Mouse (Mus musculus) left cerebral cortex, postnatal 10 days (tissue): ENCODE data around the gene Sptbn1. TPM values are rescaled to one million over a fixed set of nuclear protein-coding genes. Genes with fewer than 3 reads are reported as not detected.

Source experiments
- DNase-seq, 2 experiments: peaks; one replicate each; pipeline ENCODE4 v3.0.0; 2021 to 2022; ENCODE audit warnings: low spot score in 2 of 2, mixed read lengths in 1 of 2; ENCODE audit errors: extremely low spot score in 1 of 2
- intact Hi-C: fragments of 180-260 bp; cut with DNase I; formaldehyde crosslinking; loops from one replicate; pipeline ENCODE4 v1.15.1; 2025
- total RNA-seq, 2 experiments: library from RNA; stranded (reverse); gene quantifications; 2 replicates each; pipeline ENCODE4 v1.2.3; 2021

The Sptbn1 gene
- total RNA-seq, 2 experiments from 2014 or later, result 780 to 786 TPM

DNA sequence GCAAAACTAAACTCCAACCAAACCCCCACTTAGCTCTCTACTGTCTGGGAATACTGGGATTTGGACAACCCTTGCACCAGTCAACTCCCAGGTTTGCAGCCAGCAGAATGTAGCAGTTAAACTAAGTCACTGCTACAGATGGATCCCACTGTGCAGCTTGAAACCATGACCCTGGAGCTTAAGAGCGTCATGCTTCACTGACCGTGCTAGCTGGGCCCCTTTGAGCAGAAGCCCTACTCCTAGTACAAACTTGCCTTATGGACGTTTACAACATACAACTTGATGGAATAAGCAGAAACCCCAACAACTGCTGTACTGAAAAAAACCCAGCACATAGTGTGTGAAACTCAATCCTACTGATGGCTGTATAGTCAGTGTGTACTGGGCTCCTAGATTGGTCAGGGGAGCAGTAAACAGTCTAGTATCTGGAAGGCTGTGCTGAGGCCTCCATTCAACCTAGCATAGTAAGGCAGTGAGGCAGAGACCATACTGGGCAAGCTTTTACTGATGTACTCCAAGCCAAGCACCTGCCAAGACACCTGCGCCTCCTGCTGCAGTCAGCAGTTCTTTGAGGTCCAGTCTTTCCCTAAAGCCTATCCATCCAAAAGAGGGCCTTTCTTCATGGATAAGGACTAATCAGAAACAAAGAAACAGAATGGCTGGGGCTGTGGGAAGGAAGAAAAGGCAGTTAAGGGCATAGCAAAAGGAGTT lies 108.3 kb downstream of the Sptbn1 start:
- intact Hi-C loops, result loop anchor here (5.0 to 10.0 kb wide), 2 partner anchors 105 to 498 kb away; partner anchors contain the start of gene Sptbn1
- no peak for DNase-seq

DNA sequence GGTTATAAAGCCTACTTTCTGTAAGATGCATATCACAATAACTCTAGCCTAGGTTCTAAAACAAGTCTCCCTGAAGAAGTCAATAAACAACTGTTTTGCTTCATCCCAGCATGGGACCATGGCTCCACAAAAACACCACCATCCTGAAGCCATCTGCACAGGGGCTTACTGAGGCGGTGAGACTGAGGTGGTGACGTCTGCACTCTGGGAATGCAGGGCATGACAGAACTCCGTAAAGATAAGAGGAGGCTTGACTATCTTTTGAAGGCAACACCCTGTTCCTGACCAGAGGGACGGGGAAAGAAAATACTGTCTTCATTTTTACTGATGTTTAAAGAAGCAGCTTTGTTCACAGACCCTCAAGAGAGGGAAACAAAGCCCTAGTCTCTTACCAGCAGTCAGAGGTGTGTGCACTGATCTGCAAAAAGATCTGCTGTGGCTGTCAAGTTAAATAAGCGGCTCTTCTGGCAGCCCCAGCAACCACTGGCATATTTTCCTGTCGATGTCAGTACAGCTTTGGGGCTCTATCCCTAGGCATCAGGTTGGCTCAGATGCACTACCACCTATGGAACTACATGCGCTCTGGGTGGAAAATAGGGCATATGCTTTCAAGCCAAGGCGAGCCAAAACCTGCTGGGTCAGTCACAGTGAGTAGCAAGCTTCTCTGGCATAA lies 109.8 kb downstream of the Sptbn1 start:
- intact Hi-C loops, result loop anchor here (5.0 to 10.0 kb wide), 2 partner anchors 107 to 499 kb away; partner anchors contain the start of gene Sptbn1
- DNase-seq, result no peak

DNA sequence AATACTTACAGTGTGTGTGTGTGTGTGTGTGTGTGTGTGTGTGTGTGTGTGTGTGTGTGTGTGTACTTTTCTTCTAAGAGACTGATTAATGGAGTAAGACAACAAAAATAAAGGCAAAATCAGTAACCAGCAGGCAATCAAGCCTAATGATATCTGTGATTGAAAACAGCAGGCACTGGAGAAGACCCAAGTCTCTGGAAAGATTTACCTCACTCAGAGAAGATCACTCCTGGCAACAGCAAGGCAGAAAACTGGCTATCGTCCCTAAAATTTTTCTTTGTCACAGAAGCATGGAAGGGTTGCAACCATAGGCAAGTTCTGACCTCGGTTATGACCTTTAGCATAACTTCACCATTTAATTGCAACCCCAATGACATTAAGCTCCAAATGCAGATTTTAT lies 112.1 kb downstream of the Sptbn1 start:
- DNase-seq, result no peak
- intact Hi-C loops, result loop anchor here (5.0 to 10.0 kb wide), 2 partner anchors 109 to 501 kb away; partner anchors contain the start of gene Sptbn1

DNA sequence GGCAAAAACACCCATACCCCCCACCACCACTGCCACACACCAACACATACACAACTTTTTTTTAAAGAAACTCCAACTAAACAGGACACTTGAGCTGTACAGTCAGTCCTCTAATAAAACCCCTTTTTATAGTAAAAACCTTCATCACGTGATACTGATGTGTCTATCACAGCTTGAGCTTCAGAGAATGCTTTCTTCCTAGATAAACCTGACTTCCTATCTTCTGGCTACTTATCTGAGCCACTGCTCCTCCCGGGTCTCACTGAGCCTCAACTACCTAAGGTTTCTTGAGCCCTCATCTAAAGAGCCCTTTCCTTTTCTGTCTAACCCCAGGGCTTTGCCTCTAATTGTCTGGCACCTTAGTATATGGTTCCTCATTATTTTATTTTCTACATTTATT lies 113.0 kb downstream of the Sptbn1 start:
- intact Hi-C loops, result loop anchor here (5.0 to 10.0 kb wide), 2 partner anchors 110 to 502 kb away; partner anchors contain the start of gene Sptbn1
- no peak for DNase-seq

DNA sequence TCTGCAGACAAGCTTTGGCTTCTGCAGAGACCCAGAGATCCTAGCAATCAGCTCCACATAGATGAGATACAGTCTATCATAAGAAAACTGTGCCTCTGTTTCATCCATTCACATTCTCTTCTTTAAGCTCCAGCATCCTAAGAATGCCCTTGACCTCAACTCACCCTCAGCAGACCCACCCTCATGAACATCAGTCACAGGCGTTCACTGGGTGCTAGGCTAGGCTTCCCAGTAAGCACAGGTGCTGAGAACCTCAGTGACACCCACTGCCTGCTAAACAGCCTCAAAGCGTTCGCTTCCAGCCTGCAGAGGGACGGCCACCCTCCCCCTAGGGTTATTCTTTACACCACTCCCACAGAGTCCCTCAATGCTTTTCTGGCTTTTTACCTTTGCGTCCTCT lies 119.1 kb downstream of the Sptbn1 start:
- no peak for DNase-seq
- intact Hi-C loops, result no loop called here

DNA sequence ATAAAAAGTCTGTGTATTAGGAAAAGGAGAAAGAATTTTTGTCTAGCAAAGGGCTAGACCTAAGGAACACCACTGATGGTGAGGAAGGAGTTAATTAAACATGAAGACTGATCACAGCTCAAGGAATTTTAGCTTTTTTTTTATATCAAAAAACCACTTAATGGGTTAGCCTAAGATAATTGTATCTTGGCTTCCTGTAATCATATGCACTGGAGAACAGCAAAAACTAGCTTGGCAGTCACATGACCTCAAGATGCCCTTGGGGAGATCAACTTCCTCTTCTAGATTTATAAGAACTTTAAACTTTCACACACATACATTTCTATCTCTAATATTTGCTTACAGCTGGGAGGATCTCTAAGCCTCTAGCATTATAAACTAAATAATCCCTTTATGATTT lies 119.6 kb downstream of the Sptbn1 start:
- intact Hi-C loops, result no loop called here
- DNase-seq, result no peak

DNA sequence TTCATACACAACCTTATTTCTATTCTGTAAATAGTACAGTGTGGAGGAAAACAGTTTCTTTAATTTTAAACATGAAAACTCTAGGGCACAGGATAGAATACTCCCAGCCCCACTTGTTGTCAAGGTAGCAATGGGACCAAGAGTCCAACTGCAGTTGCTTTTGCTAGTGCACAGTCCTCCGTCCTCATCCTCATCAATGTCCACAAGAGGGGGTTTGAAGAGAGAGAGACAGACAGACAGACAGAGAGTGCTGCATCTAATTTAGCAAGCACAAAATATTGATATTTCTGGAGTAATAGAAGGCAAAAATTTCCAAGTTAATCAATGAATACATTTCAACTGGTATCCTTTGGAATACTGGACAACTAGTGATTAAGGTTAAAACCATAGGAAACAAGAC lies 120.1 kb downstream of the Sptbn1 start:
- intact Hi-C loops, result no loop called here
- DNase-seq, result no peak

DNA sequence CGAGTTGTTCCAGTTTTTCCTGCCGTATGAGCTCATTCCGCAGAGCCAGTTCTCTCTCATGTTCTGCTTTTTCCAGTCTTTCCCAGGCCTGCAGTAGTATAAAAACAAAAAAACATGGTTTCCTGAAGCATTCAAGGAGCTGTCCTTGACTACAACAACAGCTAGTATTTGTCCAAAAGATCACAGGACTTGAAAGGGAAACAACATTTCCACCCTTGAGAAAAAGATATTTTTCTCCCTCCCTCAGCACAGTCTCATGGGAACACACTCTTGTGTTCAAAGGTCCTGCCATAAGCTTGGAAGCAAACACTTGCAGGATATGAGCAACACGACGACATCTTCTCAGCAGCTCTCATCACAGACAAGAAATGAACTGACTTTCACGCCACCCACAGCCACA lies 124.9 kb downstream of the Sptbn1 start:
- intact Hi-C loops, result no loop called here
- DNase-seq, result no peak

DNA sequence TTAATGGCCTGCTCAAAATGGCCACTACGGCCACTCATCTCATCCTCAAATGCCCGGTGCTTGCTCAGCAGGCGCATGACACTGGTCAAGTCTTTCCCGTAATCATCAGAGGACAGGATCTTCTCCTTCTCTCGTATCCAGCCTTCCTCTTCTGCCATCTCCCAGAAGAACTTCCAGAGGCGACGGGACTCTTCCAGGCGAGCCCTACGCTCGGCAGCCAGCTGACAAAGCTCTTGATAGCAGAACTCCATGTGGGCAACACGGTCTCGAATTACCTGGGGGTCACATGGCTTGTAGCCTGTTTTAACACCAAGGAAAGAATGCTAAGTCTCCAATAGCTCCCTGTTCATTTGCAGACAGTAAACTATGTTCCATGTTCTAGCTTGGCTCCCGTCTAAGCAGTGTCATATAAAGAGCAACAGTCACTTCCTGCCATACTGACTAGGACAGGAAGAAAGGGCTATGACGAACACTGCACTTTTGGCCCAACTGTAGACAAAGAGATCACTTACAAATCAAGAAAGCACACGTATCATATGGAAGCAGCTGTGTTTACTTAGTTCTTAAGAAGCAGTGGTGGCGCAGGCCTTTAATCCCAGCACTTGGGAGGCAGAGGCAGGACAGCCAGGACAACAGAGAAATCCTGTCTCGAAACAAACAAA lies 128.7 kb downstream of the Sptbn1 start:
- DNase-seq, result no peak
- intact Hi-C loops, result loop anchor here (5.0 to 10.0 kb wide), 3 partner anchors 37 to 806 kb away; no protein-coding TSS in a partner anchor

DNA sequence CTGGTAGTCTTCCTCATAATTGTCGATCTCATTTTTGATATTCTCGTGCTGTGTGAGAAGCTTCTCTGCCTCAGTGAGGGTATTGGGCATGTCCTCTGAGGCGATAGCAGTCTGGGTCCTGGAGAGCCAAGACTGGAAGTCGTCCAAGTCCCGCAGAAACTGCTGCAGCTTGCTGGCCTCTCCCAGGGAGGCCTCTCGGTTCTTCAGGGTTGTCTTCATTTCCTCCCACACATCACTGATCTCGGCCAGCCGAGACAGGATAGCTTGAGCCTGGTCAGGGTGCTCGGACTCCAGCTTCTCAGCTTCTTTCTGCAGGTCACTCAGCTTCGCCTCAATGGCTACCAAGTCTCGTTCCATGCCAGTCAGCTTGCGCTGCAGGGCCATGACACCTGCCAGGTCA lies 130.9 kb downstream of the Sptbn1 start:
- intact Hi-C loops, result loop anchor here (5.0 to 10.0 kb wide), 3 partner anchors 35 to 808 kb away; no protein-coding TSS in a partner anchor
- no peak for DNase-seq

DNA sequence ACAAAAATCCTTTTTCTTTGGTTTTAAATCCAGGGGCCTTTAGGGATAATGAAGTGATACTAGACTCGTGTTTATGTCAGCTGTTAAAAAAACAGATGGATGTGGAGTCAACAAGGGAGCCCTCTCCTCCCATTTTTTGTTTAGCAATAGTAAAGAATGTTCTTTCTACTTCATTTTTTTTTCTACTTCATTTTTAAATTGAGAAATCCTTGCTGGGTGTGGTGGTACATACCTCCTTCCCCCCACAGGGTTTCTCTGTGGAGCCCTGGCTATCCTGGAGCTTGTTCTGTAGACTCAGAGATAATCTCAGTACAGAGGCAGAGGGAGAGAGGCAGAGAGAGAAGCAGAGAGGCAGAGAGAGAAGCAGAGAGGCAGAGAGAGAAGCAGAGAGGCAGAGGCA lies 133.9 kb downstream of the Sptbn1 start:
- intact Hi-C loops, result loop anchor here (10.0 kb wide), 2 partner anchors 691 to 811 kb away; no protein-coding TSS in a partner anchor

DNA sequence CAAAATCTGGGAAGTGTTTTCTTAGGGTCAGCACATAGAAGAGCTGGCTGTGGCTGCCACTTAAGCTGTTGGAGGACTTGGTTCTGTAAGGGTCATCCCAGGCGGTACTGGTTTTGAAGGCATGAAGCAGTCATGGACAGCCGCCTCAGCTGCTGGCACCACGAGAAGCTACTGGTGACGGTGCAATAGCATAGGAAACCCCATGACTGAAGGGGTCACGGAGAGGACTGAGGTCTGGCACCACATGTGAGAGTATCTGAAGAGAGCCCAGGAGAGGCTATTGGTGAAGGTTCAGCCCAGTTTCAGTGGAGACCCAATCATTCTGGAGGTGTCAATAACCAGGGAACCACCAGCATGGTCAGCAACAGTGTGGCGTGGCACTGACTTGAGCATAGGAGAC lies 135.4 kb downstream of the Sptbn1 start:
- no peak for DNase-seq
- intact Hi-C loops, result loop anchor here (10.0 kb wide), 2 partner anchors 692 to 812 kb away; no protein-coding TSS in a partner anchor

More for the DNA sequence above, 133.9 kb downstream of the Sptbn1 start:
- DNase-seq, result no peak

DNA sequence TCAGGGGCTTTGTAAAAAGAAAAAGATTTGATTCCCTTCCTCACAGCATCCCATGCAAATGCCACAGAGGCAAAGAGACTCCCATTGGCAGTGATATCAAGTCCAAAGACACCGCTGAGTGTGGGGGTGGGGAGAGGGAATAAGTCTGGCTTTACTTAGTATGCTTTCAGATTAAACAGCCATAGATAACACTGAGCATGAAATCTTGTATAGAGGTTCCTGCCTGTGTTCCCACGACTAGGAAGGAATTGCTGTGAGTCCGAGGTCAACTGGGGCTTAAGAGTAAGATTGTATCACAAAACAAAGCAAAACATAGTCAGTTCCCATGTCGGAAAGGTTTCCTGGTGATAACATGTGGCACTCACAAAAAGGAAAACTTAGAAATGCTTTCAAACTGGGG lies 136.3 kb downstream of the Sptbn1 start:
- DNase-seq, result no peak
- intact Hi-C loops, result loop anchor here (10.0 kb wide), 2 partner anchors 693 to 813 kb away; no protein-coding TSS in a partner anchor

DNA sequence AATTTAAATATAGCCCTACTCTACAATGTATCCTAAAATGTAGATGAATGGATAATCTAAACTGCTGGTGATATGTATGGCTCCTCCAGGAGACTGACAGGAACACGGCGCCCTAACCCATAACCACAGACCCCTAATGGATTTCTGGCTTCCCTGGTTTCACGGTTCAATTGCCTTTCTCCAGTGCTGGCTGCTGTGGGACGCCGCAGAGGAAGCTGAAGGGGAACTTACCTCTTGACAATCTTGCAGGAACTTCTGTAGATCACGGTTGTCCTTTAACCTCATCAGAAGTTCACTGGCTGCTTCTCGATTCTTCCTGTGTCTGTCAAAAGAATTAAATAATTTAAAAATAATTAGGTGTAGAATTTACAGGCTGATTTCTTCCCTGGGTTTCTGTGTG lies 138.6 kb downstream of the Sptbn1 start:
- intact Hi-C loops, result no loop called here
- DNase-seq, result no peak

DNA sequence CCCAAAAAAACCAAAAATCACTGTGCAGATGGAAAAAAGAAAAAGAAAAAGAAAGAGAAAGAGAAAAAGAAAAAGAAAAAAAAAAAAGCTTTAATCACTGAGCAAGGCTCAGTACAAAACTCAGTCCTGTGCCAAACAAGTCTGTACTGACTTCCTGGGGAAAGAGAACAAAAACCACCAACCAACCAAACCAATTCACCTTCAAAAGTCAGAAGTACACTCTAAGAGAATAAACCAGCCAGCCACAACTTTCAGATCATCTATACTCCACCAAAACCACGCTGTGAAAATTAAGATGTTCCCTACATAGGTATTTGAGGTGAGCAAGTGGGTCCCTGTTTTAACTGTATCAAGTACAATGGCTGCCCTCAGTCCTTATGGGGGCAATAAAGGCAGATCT lies 141.1 kb downstream of the Sptbn1 start:
- intact Hi-C loops, result no loop called here
- DNase-seq, result no peak

DNA sequence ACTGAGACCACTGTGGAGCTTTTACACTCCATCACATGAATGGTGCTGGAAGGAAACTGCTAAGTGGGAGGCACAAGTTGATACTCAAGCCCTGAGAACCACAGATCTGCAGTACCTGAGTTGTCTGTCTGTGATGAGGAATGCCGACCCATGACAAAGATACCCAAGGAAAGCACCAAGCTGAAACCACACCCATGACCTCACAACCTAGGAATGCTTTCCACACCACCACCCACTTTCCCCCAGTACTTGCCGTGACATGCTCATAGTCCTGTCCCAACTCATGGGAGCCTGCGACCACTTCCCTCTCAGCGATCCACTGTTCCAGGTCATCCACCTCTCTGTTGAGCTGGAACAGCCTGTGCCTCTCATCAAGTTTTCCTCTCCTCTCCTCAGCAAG lies 149.9 kb downstream of the Sptbn1 start:
- DNase-seq, result no peak
- intact Hi-C loops, result no loop called here

DNA sequence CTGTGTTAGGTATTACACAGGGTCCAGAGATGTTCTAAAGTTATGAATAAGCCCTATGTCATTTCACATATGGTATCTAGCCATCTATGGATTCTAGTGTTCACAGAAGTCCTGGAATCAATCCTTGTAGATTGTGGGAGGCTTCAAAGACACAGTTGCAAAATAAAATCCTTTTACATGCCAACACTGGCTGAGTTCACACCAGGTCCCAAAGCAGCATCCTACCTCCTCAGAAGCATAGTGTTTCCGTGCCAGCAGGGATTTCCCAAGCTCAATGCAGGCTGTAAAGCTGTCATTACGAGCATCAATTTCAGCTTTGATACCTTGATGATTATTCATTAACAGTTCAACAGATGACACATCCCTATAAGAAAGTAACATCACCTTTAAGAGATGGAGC lies 154.3 kb downstream of the Sptbn1 start:
- intact Hi-C loops, result no loop called here
- DNase-seq, result no peak

DNA sequence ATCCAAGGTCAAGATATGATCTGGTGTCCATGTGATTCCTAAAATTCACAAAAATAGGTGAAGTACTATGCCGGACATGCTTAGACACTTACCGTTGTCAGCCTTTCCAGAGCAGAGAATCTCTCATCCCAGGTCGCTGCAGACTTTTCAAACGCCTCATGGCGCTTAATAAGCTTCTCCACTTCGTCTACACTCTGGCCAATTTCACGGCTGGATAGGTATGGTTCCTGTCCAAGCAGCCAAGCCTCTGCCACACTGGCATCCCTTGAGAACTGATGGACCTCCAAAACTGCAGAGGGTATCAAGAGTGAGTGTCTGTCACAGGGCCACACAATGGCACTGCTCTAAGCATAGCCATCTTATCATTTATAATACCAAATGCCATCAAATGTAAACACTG lies 157.3 kb downstream of the Sptbn1 start:
- intact Hi-C loops, result no loop called here
- no peak for DNase-seq

DNA sequence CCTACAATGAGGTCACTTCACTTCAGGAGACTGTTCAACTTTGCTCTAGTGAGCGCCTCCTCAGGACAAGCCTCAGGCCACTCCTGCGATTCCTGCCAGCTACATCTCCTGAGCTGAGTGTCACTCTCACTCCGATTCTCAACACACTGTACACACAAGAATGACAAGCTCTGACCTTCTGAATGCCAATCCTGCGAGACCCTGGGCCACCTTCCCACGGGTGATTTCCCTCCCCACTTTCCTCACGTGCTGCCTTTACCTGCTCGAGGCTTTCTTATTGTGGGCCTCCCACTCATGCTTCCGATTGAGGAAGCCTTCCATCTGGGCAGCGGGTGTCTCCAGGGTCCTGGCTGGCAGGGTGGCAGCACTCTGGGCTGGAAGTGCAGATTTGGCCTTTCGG lies 163.8 kb downstream of the Sptbn1 start:
- intact Hi-C loops, result loop anchor here (5.0 kb wide), 1 partner anchor 33 kb away; no protein-coding TSS in a partner anchor
- no peak for DNase-seq
